Mouse (Mus musculus) lung, postnatal 25 days (tissue): ENCODE data around the gene Rep15.

Source experiments
- DNase-seq: peaks from one replicate; pipeline ENCODE4 v3.0.0; 2022; ENCODE audit warnings: low spot score

Gene Rep15

GRCm38 (mm10) chr6:147030096-147030885, 2.1 kb upstream of the Rep15 start:
- no peak for DNase-seq

- DNase-seq = peak; percentile 87
Observed at GRCm38 (mm10) chr6:147042291-147043290, 10.2 kb downstream of the Rep15 start, which contains the start of gene Mrps35. Gene Mrps35 (plus strand): TSS chr6:147042764.

GRCm38 (mm10) chr6:147043633-147044032, 11.2 kb downstream of the Rep15 start:
- no peak for DNase-seq

GRCm38 (mm10) chr6:147049239-147049805, 16.9 kb downstream of the Rep15 start:
- DNase-seq = no peak

- no peak for DNase-seq
Observed at GRCm38 (mm10) chr6:147051666-147052065, 19.3 kb downstream of the Rep15 start.

GRCm38 (mm10) chr6:147052440-147052839, 20.1 kb downstream of the Rep15 start:
- no peak for DNase-seq

- no peak for DNase-seq
Observed at GRCm38 (mm10) chr6:147053785-147054646, 21.6 kb downstream of the Rep15 start.

GRCm38 (mm10) chr6:147055374-147055977, 23.1 kb downstream of the Rep15 start:
- DNase-seq = no peak

- no peak for DNase-seq
Observed at GRCm38 (mm10) chr6:147059326-147059725, 26.9 kb downstream of the Rep15 start.

GRCm38 (mm10) chr6:147061630-147062029, 29.2 kb downstream of the Rep15 start:
- no peak for DNase-seq

- DNase-seq = no peak
Observed at GRCm38 (mm10) chr6:147062034-147062433, 29.6 kb downstream of the Rep15 start.

- no peak for DNase-seq
Observed at GRCm38 (mm10) chr6:147062694-147063093, 30.3 kb downstream of the Rep15 start.

- no peak for DNase-seq
Observed at GRCm38 (mm10) chr6:147064226-147064943, 32.0 kb downstream of the Rep15 start.

- DNase-seq = no peak
Observed at GRCm38 (mm10) chr6:147064944-147065261, 32.5 kb downstream of the Rep15 start.

- no peak for DNase-seq
Observed at GRCm38 (mm10) chr6:147075808-147076387, 43.5 kb downstream of the Rep15 start.

GRCm38 (mm10) chr6:147076878-147077277, 44.5 kb downstream of the Rep15 start:
- no peak for DNase-seq

- DNase-seq = no peak
Observed at GRCm38 (mm10) chr6:147079919-147080318, 47.5 kb downstream of the Rep15 start.
